Mouse (Mus musculus): ENCODE data around the gene Eif4enif1. TPM values are rescaled to one million over a fixed set of nuclear protein-coding genes. Genes with fewer than 3 reads are reported as not detected.
"Not testable (repeated sequence)": the region's sequence is repeated elsewhere in the genome, so short reads cannot be mapped to it uniquely, and the experiment has no call there.

Eif4enif1 gene
- 40.9 and 54.9 TPM in 2 replicates for polyA plus RNA-seq (2015; fragmentation: Nextera tagmentation; extraction: Ambion mirVana)

DNA sequence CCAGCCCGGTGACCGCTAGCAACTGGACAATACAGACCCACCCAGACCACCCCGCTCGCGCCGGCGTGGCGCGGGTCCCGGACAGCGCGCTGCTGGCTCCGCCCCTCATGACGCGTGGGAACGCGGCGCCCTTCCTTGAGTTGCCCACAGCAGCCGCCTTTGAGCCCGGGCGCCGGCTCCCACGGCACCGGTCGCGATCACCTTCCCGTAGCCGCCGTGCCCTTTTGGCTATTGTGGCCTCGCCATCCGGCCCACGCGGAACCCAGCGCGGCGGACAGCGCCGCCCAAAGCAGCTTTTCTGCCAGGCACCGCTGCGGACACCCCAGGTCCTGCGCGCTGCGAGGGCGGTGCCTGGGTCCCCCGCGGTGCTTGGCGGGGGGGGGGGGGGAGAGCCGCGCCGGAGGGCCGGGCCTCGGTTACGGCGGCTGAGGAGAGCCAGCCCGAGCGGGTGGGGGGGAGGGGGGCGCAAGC is at the start of gene Eif4enif1:
Gene Eif4enif1, plus strand, starts transcription at position 162 of the 471 bp plus-strand sequence.
- Histone ChIP-seq H3K4me3 (replicated peaks; ENCODE audit: low read length) (peak within 1 kb of the TSS; percentile 43), H3K36me3 (ENCODE audit: control insufficient read depth, insufficient read depth) (peaks cover 7% of the 10 kb centered on the region), H3K27ac (ENCODE audit: low read length) (peak within 1 kb of the TSS; percentile 21; the same call in 1 of the 2 replicates), H3K9ac (replicated peaks; ENCODE audit: low read depth, low read length) (peak within 1 kb of the TSS; percentile 43), H3K4me1 (replicated peaks; ENCODE audit: control insufficient read depth, insufficient read depth, low read length) (peaks cover 3% of the 10 kb centered on the region; the same call in 1 of the 2 replicates), H3K27me3 (replicated peaks; ENCODE audit: control insufficient read depth, insufficient read depth, low read length) (no peaks in the 10 kb centered on the region), H3K4me2 (ENCODE audit: low read length) (peak within 1 kb of the TSS; percentile 38), H3K9me3 (ENCODE audit: control insufficient read depth, low read length) (no peaks in the 10 kb centered on the region)
- ATAC-seq = peak; percentile 90
- WGBS = under 1% methylated on average over 51 of the region's 57 CpGs

- not testable (repeated sequence) for H3K4me2 ChIP-seq (ENCODE audit: low read length); H3K4me3 ChIP-seq (replicated peaks; ENCODE audit: low read length); H3K36me3 ChIP-seq (ENCODE audit: control insufficient read depth, insufficient read depth); H3K9ac ChIP-seq (replicated peaks; ENCODE audit: low read depth, low read length); H3K4me1 ChIP-seq (replicated peaks; ENCODE audit: control insufficient read depth, insufficient read depth, low read length); H3K27me3 ChIP-seq (replicated peaks; ENCODE audit: control insufficient read depth, insufficient read depth, low read length); H3K27ac ChIP-seq (ENCODE audit: low read length)
- ATAC-seq = peak; percentile 29
- H3K9me3 ChIP-seq (ENCODE audit: control insufficient read depth, low read length) = peaks cover 12% of the 10 kb centered on the region
- 78% methylated on average over 1 of the region's 1 CpGs for WGBS
These were observed 48.4 kb upstream of the Eif4enif1 start for GRCm38 (mm10) chr11:3153666-3154397.

DNA sequence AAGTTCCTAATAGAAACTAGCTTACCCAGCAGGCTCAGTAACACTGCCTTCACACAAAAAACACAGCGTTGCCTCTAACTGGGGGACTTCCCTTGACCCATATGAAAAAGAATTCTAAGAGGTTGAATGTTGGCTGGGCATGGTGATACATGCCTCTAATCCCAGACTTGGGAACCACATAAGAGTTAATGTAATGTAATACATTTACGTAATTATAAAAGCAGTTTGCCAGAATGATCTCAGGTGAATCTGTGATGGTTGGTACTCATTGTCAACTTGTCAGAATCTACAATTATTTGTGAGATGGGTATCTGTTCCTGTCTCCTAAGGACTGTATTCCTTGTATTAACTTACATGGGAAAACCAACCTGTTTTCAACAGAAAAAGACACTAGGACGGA is 45.2 kb upstream of the Eif4enif1 start:
- 86% methylated on average over 2 of the region's 3 CpGs for WGBS
- not testable (repeated sequence) for ATAC-seq

GRCm38 (mm10) chr11:3157996-3158395 is 44.2 kb upstream of the Eif4enif1 start:
- H3K27me3 ChIP-seq (replicated peaks; ENCODE audit: control insufficient read depth, insufficient read depth, low read length); H3K4me2 ChIP-seq (ENCODE audit: low read length); H3K4me1 ChIP-seq (replicated peaks; ENCODE audit: control insufficient read depth, insufficient read depth, low read length); ATAC-seq; H3K9ac ChIP-seq (replicated peaks; ENCODE audit: low read depth, low read length); H3K36me3 ChIP-seq (ENCODE audit: control insufficient read depth, insufficient read depth); H3K4me3 ChIP-seq (replicated peaks; ENCODE audit: low read length); H3K9me3 ChIP-seq (ENCODE audit: control insufficient read depth, low read length); H3K27ac ChIP-seq (ENCODE audit: low read length): not testable (repeated sequence)
- 94% methylated on average over 6 of the region's 6 CpGs for WGBS

More for the DNA sequence above, 45.2 kb upstream of the Eif4enif1 start:
- not testable (repeated sequence) for H3K4me3 ChIP-seq (replicated peaks; ENCODE audit: low read length); H3K27ac ChIP-seq (ENCODE audit: low read length); H3K4me2 ChIP-seq (ENCODE audit: low read length); H3K9me3 ChIP-seq (ENCODE audit: control insufficient read depth, low read length); H3K4me1 ChIP-seq (replicated peaks; ENCODE audit: control insufficient read depth, insufficient read depth, low read length); H3K27me3 ChIP-seq (replicated peaks; ENCODE audit: control insufficient read depth, insufficient read depth, low read length); H3K36me3 ChIP-seq (ENCODE audit: control insufficient read depth, insufficient read depth); H3K9ac ChIP-seq (replicated peaks; ENCODE audit: low read depth, low read length)

DNA sequence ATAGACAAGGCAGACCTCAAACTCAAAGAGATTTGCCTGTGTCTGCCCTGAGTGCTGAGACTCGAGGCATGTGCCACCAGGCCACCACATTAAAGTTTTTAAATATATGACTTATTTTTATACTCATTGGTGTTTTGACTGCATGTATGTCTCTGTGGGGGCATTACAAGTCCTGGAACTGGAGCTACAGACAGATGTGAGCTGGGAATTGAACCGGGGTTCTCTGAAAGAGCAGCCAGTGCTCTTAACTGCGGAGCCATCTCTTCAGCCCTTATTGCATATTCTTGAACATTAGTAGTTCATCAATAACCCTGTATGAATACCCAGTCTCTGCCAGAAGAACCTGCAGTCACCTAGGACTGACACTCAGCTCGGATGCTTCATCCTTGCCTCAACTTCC is 43.4 kb upstream of the Eif4enif1 start:
- 86% methylated on average over 4 of the region's 4 CpGs for WGBS
- not testable (repeated sequence) for ATAC-seq; H3K9ac ChIP-seq (replicated peaks; ENCODE audit: low read depth, low read length)

GRCm38 (mm10) chr11:3161370-3161769 is 40.8 kb upstream of the Eif4enif1 start:
- ATAC-seq; H3K4me3 ChIP-seq (replicated peaks; ENCODE audit: low read length): not testable (repeated sequence)
- 53% methylated on average over 1 of the region's 2 CpGs for WGBS

More for the DNA sequence above, 43.4 kb upstream of the Eif4enif1 start:
- H3K4me1 ChIP-seq (replicated peaks; ENCODE audit: control insufficient read depth, insufficient read depth, low read length); H3K36me3 ChIP-seq (ENCODE audit: control insufficient read depth, insufficient read depth); H3K4me3 ChIP-seq (replicated peaks; ENCODE audit: low read length); H3K4me2 ChIP-seq (ENCODE audit: low read length); H3K27ac ChIP-seq (ENCODE audit: low read length); H3K9me3 ChIP-seq (ENCODE audit: control insufficient read depth, low read length); H3K27me3 ChIP-seq (replicated peaks; ENCODE audit: control insufficient read depth, insufficient read depth, low read length): not testable (repeated sequence)

GRCm38 (mm10) chr11:3162236-3162897 is 39.8 kb upstream of the Eif4enif1 start:
- H3K4me2 ChIP-seq (ENCODE audit: low read length); H3K9me3 ChIP-seq (ENCODE audit: control insufficient read depth, low read length); H3K27ac ChIP-seq (ENCODE audit: low read length); H3K27me3 ChIP-seq (replicated peaks; ENCODE audit: control insufficient read depth, insufficient read depth, low read length); H3K4me3 ChIP-seq (replicated peaks; ENCODE audit: low read length); H3K4me1 ChIP-seq (replicated peaks; ENCODE audit: control insufficient read depth, insufficient read depth, low read length); H3K9ac ChIP-seq (replicated peaks; ENCODE audit: low read depth, low read length); H3K36me3 ChIP-seq (ENCODE audit: control insufficient read depth, insufficient read depth): not testable (repeated sequence)
- ATAC-seq = peak; percentile 24
- 58% methylated on average over 5 of the region's 5 CpGs for WGBS

More at GRCm38 (mm10) chr11:3161370-3161769, 40.8 kb upstream of the Eif4enif1 start:
- H3K27ac ChIP-seq (ENCODE audit: low read length); H3K4me2 ChIP-seq (ENCODE audit: low read length); H3K27me3 ChIP-seq (replicated peaks; ENCODE audit: control insufficient read depth, insufficient read depth, low read length); H3K4me1 ChIP-seq (replicated peaks; ENCODE audit: control insufficient read depth, insufficient read depth, low read length); H3K9ac ChIP-seq (replicated peaks; ENCODE audit: low read depth, low read length); H3K9me3 ChIP-seq (ENCODE audit: control insufficient read depth, low read length); H3K36me3 ChIP-seq (ENCODE audit: control insufficient read depth, insufficient read depth): not testable (repeated sequence)

DNA sequence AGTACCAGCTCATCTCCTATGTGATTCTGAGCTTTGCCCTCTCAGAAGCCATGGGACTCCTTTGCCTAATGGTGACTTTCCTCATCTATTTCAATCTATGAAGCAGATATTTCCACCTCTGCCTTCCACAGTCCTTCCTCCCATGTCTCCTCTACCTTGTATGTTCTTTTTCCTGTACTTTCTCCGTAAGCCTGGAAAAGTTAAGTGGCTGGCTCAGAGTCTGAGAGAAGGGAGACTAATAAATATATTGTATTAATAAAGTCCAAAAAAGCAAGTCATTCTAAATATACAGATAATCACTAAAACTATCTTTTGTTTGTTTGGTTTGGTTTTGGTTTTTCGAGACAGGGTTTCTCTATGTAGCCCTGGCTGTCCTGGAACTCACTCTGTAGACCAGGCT is 39.1 kb upstream of the Eif4enif1 start:
- not testable (repeated sequence) for H3K27ac ChIP-seq (ENCODE audit: low read length); H3K4me3 ChIP-seq (replicated peaks; ENCODE audit: low read length); ATAC-seq; H3K9me3 ChIP-seq (ENCODE audit: control insufficient read depth, low read length); H3K36me3 ChIP-seq (ENCODE audit: control insufficient read depth, insufficient read depth); H3K27me3 ChIP-seq (replicated peaks; ENCODE audit: control insufficient read depth, insufficient read depth, low read length); H3K4me2 ChIP-seq (ENCODE audit: low read length); H3K4me1 ChIP-seq (replicated peaks; ENCODE audit: control insufficient read depth, insufficient read depth, low read length); H3K9ac ChIP-seq (replicated peaks; ENCODE audit: low read depth, low read length)
- 94% methylated on average over 2 of the region's 2 CpGs for WGBS

GRCm38 (mm10) chr11:3163661-3164060 is 38.5 kb upstream of the Eif4enif1 start:
- not testable (repeated sequence) for H3K27ac ChIP-seq (ENCODE audit: low read length); H3K9me3 ChIP-seq (ENCODE audit: control insufficient read depth, low read length); H3K27me3 ChIP-seq (replicated peaks; ENCODE audit: control insufficient read depth, insufficient read depth, low read length); H3K4me3 ChIP-seq (replicated peaks; ENCODE audit: low read length); H3K36me3 ChIP-seq (ENCODE audit: control insufficient read depth, insufficient read depth); ATAC-seq; H3K4me2 ChIP-seq (ENCODE audit: low read length); H3K9ac ChIP-seq (replicated peaks; ENCODE audit: low read depth, low read length); H3K4me1 ChIP-seq (replicated peaks; ENCODE audit: control insufficient read depth, insufficient read depth, low read length)
- 67% methylated on average over 3 of the region's 3 CpGs for WGBS

All from forebrain, embryonic 16.5 days (tissue).